Mouse (Mus musculus): ENCODE measurements around the gene Gm6358.
"Not testable (repeated sequence)": the region's sequence is repeated elsewhere in the genome, so short reads cannot be mapped to it uniquely, and the experiment has no call there.

Gene Gm6358

DNA sequence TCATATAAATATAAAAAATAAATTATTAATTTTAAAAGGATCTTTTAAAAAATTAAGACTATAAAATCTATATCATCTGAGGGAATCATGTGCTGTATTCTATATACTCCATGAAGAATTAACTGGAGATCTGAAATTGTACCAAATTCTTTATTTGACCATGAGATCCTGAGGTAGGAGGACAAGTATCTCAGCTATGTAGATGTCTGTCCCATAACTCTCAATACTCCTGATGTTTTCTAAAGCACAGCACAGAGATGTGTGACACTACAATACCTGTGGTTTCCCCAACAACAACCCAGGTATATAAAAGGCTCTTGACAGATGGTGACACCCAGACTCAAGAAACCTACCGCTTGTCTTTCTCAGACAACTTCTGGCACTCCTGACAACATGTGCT is at the start of gene Gm6358:
Gm6358 (plus strand) TSS at position 301 of the 400 bp plus-strand sequence.
- no peak for DNase-seq

DNA sequence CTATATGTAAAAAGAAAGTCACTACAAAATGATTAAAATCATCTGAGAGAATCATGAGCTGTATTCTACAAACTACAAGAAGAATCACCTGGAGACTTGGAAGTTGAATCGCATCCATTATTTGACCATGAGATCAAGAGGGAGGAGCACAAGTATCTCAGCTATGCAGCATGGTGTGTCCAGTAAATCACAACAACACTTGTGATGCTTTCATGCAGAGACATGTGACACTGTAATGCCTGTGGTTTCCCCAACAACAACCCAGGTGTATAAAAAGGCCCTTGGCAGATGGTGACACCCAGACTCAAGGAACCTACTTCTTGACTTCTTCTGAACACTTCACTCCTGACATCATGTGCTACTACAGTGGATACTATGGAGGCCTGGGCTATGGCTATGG is 10.1 kb downstream of the Gm6358 start, which contains the start of gene Gm10061:
Gm10061 (plus strand) TSS at position 301 of the 400 bp plus-strand sequence.
- DNase-seq = no peak

DNA sequence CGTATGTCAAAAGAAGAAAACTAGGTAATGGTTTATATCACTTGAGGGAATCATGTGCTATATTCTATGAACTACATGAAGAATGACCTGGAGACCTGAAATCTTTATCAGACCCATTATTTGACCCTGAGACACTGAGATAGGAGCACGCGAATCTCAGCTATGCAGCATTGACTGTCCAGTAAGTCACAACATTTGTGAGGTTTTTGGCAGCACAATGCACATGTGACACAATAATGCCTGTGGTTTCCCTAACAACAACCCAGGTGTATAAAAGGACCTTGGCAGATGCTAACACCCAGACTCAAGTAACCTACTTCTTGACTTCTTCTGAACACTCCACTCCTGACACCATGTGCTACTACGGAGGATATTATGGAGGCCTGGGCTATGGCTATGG is 17.0 kb downstream of the Gm6358 start, which contains the start of gene Gm9789:
Gm9789 (plus strand) TSS at position 301 of the 400 bp plus-strand sequence.
- DNase-seq = no peak

DNA sequence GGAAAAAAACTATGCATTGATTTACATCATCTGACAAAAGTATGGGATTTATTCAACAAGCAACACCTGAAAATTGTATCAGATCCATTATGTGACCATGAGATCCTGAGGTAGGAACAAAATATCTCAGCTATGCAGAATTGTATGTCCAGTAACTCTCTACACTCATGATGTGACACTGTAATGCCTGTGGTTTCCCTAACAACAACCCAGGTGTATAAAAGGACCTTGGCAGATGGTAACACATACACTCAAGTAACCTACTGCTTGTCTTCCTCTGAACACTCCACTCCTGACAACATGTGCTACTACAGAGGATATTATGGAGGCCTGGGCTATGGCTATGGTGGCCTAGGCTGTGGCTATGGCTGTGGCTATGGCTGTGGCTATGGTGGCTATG is 28.5 kb downstream of the Gm6358 start, which contains the start of gene Gm7735:
Gm7735 (plus strand) TSS at position 301 of the 400 bp plus-strand sequence.
- not testable (repeated sequence) for DNase-seq

DNA sequence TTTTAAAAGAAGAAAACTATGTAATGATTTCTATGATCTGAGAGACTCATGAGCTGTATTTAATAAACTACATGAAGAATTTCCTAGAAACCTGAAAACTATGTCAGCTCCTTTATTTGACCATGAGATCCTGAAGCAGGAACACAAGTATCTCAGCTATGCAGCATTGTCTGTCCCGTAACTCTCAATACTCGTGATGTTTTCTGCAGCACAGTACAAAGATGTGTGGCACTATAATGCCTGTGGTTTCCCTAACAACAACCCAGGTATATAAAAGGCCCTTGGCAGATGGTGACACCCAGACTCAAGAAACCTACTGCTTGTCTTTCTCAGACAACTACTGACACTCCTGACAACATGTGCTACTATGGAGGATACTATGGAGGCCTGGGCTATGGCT is 33.8 kb downstream of the Gm6358 start, which contains the start of gene 1110057P08Rik:
1110057P08Rik (plus strand) TSS at position 301 of the 400 bp plus-strand sequence.
- no peak for DNase-seq

DNA sequence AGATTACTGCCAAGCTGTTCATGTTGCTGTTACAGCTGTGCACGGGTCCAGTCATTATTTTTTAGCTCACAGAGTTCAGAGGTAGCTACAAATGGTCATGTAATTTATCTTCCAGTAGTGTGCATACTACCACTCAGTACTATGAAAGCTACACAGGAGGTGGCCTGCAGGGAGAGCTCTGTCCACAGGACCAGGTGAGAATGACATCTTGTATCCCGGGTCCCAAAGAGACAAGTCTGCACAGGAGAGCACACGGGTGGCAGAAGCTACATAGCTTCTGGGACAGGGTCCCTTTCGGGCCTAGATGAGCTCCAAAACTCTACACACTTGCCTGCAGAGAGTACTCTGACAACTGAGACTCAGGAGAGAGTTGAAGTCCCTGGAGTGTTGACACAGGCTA is 48.0 kb downstream of the Gm6358 start:
- DNase-seq = no peak
